Mouse (Mus musculus): Measurements from ENCODE around the gene Gm17428.
"Not testable (repeated sequence)": the region's sequence is repeated elsewhere in the genome, so short reads cannot be mapped to it uniquely, and the experiment has no call there.

The Gm17428 gene

GRCm38 (mm10) chr14:54951587-54951986 is 25.1 kb upstream of the Gm17428 start:
- DNase-seq (ENCODE audit: low spot score) = no peak

- DNase-seq (ENCODE audit: low spot score) = no peak
Measured at GRCm38 (mm10) chr14:54953664-54954206, 23.0 kb upstream of the Gm17428 start.

GRCm38 (mm10) chr14:54954474-54954873 is 22.3 kb upstream of the Gm17428 start:
- no peak for DNase-seq (ENCODE audit: low spot score)

GRCm38 (mm10) chr14:54955481-54955880 is 21.3 kb upstream of the Gm17428 start:
- DNase-seq (ENCODE audit: low spot score) = no peak

- DNase-seq (ENCODE audit: low spot score) = no peak
Measured at GRCm38 (mm10) chr14:54956533-54956932, 20.2 kb upstream of the Gm17428 start.

GRCm38 (mm10) chr14:54958503-54958902 is 18.2 kb upstream of the Gm17428 start:
- no peak for DNase-seq (ENCODE audit: low spot score)

GRCm38 (mm10) chr14:54959197-54959596 is 17.5 kb upstream of the Gm17428 start:
- no peak for DNase-seq (ENCODE audit: low spot score)

- DNase-seq (ENCODE audit: low spot score) = not testable (repeated sequence)
Measured at GRCm38 (mm10) chr14:54959853-54960613, 16.7 kb upstream of the Gm17428 start.

GRCm38 (mm10) chr14:54960769-54961168 is 16.0 kb upstream of the Gm17428 start:
- no peak for DNase-seq (ENCODE audit: low spot score)

GRCm38 (mm10) chr14:54961487-54961886 is 15.2 kb upstream of the Gm17428 start:
- DNase-seq (ENCODE audit: low spot score) = no peak

- no peak for DNase-seq (ENCODE audit: low spot score)
Measured at GRCm38 (mm10) chr14:54962714-54963113, 14.0 kb upstream of the Gm17428 start.

GRCm38 (mm10) chr14:54963727-54964126 is 13.0 kb upstream of the Gm17428 start:
- DNase-seq (ENCODE audit: low spot score) = no peak

GRCm38 (mm10) chr14:54965044-54965443 is 11.7 kb upstream of the Gm17428 start:
- DNase-seq (ENCODE audit: low spot score) = no peak

GRCm38 (mm10) chr14:54965631-54966030 is 11.1 kb upstream of the Gm17428 start:
- no peak for DNase-seq (ENCODE audit: low spot score)

GRCm38 (mm10) chr14:54966320-54966977 is 10.3 kb upstream of the Gm17428 start, which contains the start of gene Myh6:
Gene Myh6, minus strand, starts transcription at chr14:54966927.
- DNase-seq (ENCODE audit: low spot score) = no peak

- no peak for DNase-seq (ENCODE audit: low spot score)
Measured at GRCm38 (mm10) chr14:54967874-54968273, 8.9 kb upstream of the Gm17428 start.

- no peak for DNase-seq (ENCODE audit: low spot score)
Measured at GRCm38 (mm10) chr14:54968344-54968743, 8.4 kb upstream of the Gm17428 start.

GRCm38 (mm10) chr14:54972786-54973185 is 3.9 kb upstream of the Gm17428 start:
- DNase-seq (ENCODE audit: low spot score) = not testable (repeated sequence)

GRCm38 (mm10) chr14:54974068-54974791 is 2.5 kb upstream of the Gm17428 start:
- DNase-seq (ENCODE audit: low spot score) = no peak

- DNase-seq (ENCODE audit: low spot score) = no peak
Measured at GRCm38 (mm10) chr14:54978664-54979063, 1.9 kb downstream of the Gm17428 start.

GRCm38 (mm10) chr14:54981934-54982333 is 5.2 kb downstream of the Gm17428 start:
- DNase-seq (ENCODE audit: low spot score) = no peak

- DNase-seq (ENCODE audit: low spot score) = not testable (repeated sequence)
Measured at GRCm38 (mm10) chr14:54988350-54988874, 11.7 kb downstream of the Gm17428 start.

All from ovary, postnatal 14 days (tissue).